Mouse (Mus musculus): ENCODE data around the gene 1700020D05Rik.
"Not testable (repeated sequence)": the region's sequence is repeated elsewhere in the genome, so short reads cannot be mapped to it uniquely, and the experiment has no call there.

DNA sequence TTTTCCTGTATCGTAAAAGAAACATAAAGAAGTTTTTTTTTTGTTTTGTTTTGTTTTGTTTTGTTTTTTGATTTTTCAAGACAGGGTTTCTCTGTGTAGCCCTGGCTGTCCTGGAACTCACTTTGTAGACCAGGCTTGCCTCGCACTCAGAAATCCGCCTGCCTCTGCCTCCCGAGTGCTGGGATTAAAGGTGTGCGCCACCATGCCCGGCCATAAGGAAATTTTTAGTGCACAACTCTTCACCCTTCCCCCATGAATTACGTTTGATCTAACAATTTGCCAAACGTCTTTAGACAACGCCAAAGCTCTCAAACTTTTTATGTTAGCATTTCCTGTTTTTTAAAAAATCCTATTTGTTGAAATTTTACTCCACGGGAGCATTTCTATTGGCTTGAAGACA is 13.9 kb downstream of the 1700020D05Rik start:
- TF ChIP-seq MEF2A (IDR thresholded peaks at IDR 0.05; ENCODE audit: borderline replicate concordance, low read depth, low read length); CTCF (conservative IDR thresholded peaks at IDR 0.05 in 1 of 2, IDR thresholded peaks at IDR 0.05 in 1 of 2; ENCODE audit: low read depth in 2 of 2, low read length in 2 of 2); SMC3 (IDR thresholded peaks at IDR 0.05; ENCODE audit: low read depth, low read length); POLR2A (IDR thresholded peaks at IDR 0.05; ENCODE audit: low read depth, low read length); EP300 (IDR thresholded peaks at IDR 0.05; ENCODE audit: low read length); KAT2A (IDR thresholded peaks at IDR 0.05; ENCODE audit: insufficient replicate concordance, low read length): not testable (repeated sequence)
